Mouse (Mus musculus) hindbrain, postnatal 0 days (tissue): ENCODE data around the gene Tmem87a. TPM values are rescaled to one million over a fixed set of nuclear protein-coding genes. Genes with fewer than 3 reads are reported as not detected.

Experiments used
- ATAC-seq: fragments of 200-750 bp; cut with Nextera tagmentation; 2 replicates; pipeline ENCODE4 v1.8.0; 2017; ENCODE audit warnings: mild to moderate bottlenecking, moderate TSS enrichment, moderate library complexity
- DNase-seq: peaks from one replicate; pipeline ENCODE4 v3.0.0-alpha.2; 2015; ENCODE audit warnings: low spot score
- H3K27ac ChIP-seq: fragments of 300-500 bp; sonication (generic); 2 replicates; pipeline ENCODE4 v1.5.1; 2014; ENCODE audit warnings: mild to moderate bottlenecking
- H3K27me3 ChIP-seq: fragments of 300-500 bp; sonication (generic); 2 replicates; pipeline ENCODE4 v1.6.1; 2014; ENCODE audit warnings: low read length, mixed read lengths; ENCODE audit not compliant: insufficient read depth
- H3K36me3 ChIP-seq: fragments of 300-500 bp; sonication (generic); 2 replicates; pipeline ENCODE4 v1.6.1; 2014; ENCODE audit warnings: low read length, mixed read lengths; ENCODE audit not compliant: insufficient read depth
- H3K4me1 ChIP-seq: fragments of 300-500 bp; sonication (generic); 2 replicates; pipeline ENCODE4 v1.6.1; 2014; ENCODE audit warnings: antibody characterized with exemption, low read length, mixed read lengths; ENCODE audit not compliant: insufficient read depth
- H3K4me2 ChIP-seq: fragments of 300-500 bp; sonication (generic); 2 replicates; pipeline ENCODE4 v1.6.1; 2014; ENCODE audit warnings: low read depth, mild to moderate bottlenecking, low read length, moderate library complexity, mixed read lengths
- H3K4me3 ChIP-seq: fragments of 300-500 bp; sonication (generic); 2 replicates; pipeline ENCODE4 v1.5.1; 2014; ENCODE audit warnings: low read length
- H3K9ac ChIP-seq: fragments of 300-500 bp; sonication (generic); replicated peaks from 2 replicates; pipeline ENCODE4 v1.6.1; 2014; ENCODE audit warnings: mild to moderate bottlenecking, low read length, moderate library complexity, mixed read lengths
- H3K9me3 ChIP-seq: fragments of 300-500 bp; sonication (generic); 2 replicates; pipeline ENCODE4 v1.6.1; 2016; ENCODE audit warnings: low read length, mixed read lengths
- CTCF ChIP-seq: IDR thresholded peaks from 2 replicates; pipeline ENCODE4 v1.5.1; 2016; ENCODE audit warnings: antibody characterized with exemption, control low read depth, low read depth
- WGBS: fragments of 180-500 bp; shearing (Covaris S2); extraction: QIAGEN DNeasy Blood & Tissue Kit; methylation state at CpG from one replicate; pipeline ENCODE4 v1.1.7; 2014; 5-methylcytosine and 5-hydroxymethylcytosine counted together
- polyA plus RNA-seq: library from polyadenylated mRNA; unstranded; fragments of >200 nt; fragmentation: Nextera tagmentation; extraction: Ambion mirVana; gene quantifications from 2 replicates; pipeline ENCODE4 v1.2.1, GENCODE M21; 2015
- total RNA-seq: library from RNA; depleted of rRNA; stranded (reverse); fragments of >200 nt; gene quantifications from 2 replicates; pipeline ENCODE4 v1.2.3, GENCODE M21; 2014

Tmem87a gene
- total and polyA plus RNA-seq, 2 experiments from 2014 or later: 7.4 to 23.2 TPM

DNA sequence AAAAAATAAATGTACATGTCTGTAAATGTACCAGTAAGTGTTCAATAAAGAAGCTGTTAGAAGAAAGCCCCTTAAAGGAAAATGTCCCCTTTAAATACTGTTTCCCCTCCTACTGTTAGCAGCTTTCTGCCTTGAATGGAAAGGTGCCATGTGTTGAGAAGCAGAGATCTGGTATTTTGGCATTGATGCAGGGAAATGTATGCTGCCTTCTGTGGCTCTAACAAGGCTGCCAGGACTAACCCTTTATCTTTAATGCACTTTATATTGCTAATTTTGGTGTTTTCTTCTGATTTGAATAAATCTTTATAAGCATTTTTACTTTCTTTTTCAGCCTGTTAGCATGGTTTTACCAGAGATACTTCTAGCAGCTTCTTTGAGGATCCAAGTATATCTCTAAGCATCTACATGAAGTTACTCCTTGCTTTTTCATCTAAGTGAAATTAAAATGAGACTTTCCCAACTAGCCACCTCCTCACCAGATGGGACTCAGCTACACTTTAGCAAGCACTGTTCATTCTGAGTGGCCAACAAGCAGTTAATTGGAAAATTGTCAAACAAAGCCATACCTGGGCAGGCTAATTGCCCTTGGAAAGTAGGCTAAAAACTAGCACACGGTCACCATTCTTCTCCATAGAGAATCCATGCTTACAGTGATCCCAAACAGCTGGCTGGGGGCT, 11.0 kb upstream of the Tmem87a start:
- ATAC-seq (no peak), DNase-seq (no peak)
- H3K27me3 ChIP-seq: no peaks in the 10 kb centered on the region
- WGBS: 60% methylated on average over 1 of the region's 1 CpGs
- no peaks in the 10 kb centered on the region for H3K9me3 ChIP-seq
- no peak overlapping the region for H3K4me3 ChIP-seq
- no peak for TF ChIP-seq CTCF
- no peaks in the 10 kb centered on the region for H3K4me1 ChIP-seq
- no peak overlapping the region for H3K27ac ChIP-seq
- H3K9ac ChIP-seq: no peak overlapping the region
- no peaks in the 10 kb centered on the region for H3K36me3 ChIP-seq
- H3K4me2 ChIP-seq: no peak overlapping the region

DNA sequence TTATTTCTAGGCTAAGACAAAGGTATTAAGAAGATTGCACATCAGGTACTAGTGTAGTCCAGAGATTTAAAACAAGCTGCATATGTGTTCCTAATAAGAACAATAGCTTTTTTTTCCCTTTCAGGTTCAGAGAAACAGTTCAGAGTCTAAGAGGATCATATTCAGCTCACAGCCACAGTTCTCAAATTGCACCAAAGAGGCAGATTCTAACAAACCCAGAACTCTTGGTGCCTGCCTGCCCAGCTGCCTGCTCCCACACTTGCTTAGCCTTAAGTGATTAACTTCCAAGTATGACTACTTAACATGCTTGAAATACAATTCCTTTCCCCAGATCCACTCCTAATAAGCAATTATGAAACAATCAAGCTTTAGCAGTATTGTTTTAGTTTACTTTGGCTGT, 10.2 kb upstream of the Tmem87a start:
- no peak for DNase-seq
- Histone ChIP-seq H3K4me2 (no peak overlapping the region), H3K9ac (no peak overlapping the region), H3K27me3 (no peaks in the 10 kb centered on the region), H3K36me3 (no peaks in the 10 kb centered on the region), H3K9me3 (no peaks in the 10 kb centered on the region), H3K27ac (no peak overlapping the region), H3K4me1 (no peaks in the 10 kb centered on the region), H3K4me3 (no peak overlapping the region)
- TF ChIP-seq CTCF: no peak
- ATAC-seq: no peak

GRCm38 (mm10) chr2:120411096-120411628, 7.2 kb upstream of the Tmem87a start:
- Histone ChIP-seq H3K9me3 (no peaks in the 10 kb centered on the region), H3K4me1 (no peaks in the 10 kb centered on the region), H3K4me2 (no peak overlapping the region), H3K4me3 (no peak overlapping the region), H3K27ac (no peak overlapping the region), H3K9ac (no peak overlapping the region), H3K27me3 (no peaks in the 10 kb centered on the region), H3K36me3 (no peaks in the 10 kb centered on the region)
- no peak for DNase-seq
- ATAC-seq: no peak
- WGBS: 91% methylated on average over 3 of the region's 3 CpGs
- no peak for TF ChIP-seq CTCF

DNA sequence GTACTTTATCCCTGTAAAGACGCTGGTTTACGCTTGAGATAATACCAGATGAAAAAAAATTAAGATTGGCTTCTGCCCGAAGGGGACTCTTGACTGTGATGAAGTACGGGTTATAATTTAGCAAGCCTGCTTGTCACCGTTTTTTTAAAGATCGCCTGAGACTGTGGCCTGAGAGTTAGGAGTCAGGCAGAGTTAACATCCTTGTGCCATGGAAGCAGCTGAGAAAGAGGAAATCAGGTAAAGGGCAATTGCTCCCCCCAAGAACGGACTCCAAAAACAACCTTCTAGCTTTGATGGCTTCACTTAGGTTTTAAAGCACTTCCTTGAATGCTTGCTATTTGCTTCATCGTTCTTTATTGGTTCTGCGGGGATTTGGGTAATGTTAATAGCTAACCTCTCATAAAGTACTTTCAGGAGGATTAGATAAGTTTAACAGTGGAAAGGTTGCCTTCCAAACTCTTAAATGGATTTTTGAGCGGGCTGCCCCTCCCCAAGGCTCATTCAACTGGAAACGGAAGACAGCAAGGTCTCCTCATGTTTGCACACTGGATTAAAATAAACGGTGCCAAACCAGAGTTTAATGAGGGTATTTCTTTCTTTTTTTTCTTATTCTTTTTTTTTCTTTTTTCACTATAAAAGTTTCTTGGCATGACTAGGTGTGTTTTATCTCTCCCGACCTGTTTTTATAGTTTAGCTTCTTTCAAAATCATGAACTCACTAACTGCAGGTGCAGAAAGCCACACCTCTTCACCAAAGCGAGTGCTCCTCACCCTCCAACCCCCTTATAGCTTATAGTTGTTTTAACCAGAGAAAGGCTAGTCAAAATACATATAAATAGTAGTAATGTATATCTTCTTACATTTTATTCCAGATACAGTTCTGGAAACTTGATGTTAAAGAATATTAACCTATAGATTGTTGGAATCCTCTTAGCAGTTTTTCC, 1.2 kb upstream of the Tmem87a start:
- H3K9me3 ChIP-seq: no peaks in the 10 kb centered on the region
- WGBS: 36% methylated on average over 14 of the region's 14 CpGs
- peak overlapping the region; percentile 67 for H3K9ac ChIP-seq
- peak overlapping the region; percentile 95 for H3K27ac ChIP-seq
- H3K4me1 ChIP-seq: peaks cover 8% of the 10 kb centered on the region; the same call in 1 of the 2 replicates
- H3K27me3 ChIP-seq: no peaks in the 10 kb centered on the region
- no peaks in the 10 kb centered on the region for H3K36me3 ChIP-seq
- peak overlapping the region; percentile 76 for H3K4me3 ChIP-seq
- TF ChIP-seq CTCF: no peak
- ATAC-seq (no peak), DNase-seq (no peak)
- peak overlapping the region; percentile 89 for H3K4me2 ChIP-seq

GRCm38 (mm10) chr2:120403653-120403985, 294 bp downstream of the Tmem87a start, which contains the start of gene Ganc:
Gene Ganc, plus strand, starts transcription at chr2:120403896.
- Histone ChIP-seq H3K4me3 (peak within 1 kb of the TSS; percentile 76), H3K36me3 (no peaks in the 10 kb centered on the region), H3K9ac (peak within 1 kb of the TSS; percentile 67), H3K27me3 (no peaks in the 10 kb centered on the region), H3K9me3 (no peaks in the 10 kb centered on the region), H3K27ac (peak within 1 kb of the TSS; percentile 95), H3K4me2 (peak within 1 kb of the TSS; percentile 89), H3K4me1 (peaks cover 8% of the 10 kb centered on the region; the same call in 1 of the 2 replicates)
- peak; percentile 32; the same call in 1 of the 2 replicates for TF ChIP-seq CTCF
- DNase-seq: no peak
- peak; percentile 89 for ATAC-seq
- under 1% methylated on average over 17 of the region's 17 CpGs for WGBS

GRCm38 (mm10) chr2:120402813-120403212, 1.1 kb downstream of the Tmem87a start:
- no peak for ATAC-seq
- 52% methylated on average over 3 of the region's 3 CpGs for WGBS
- Histone ChIP-seq H3K4me3 (peak overlapping the region; percentile 76), H3K9ac (no peak overlapping the region), H3K27me3 (no peaks in the 10 kb centered on the region), H3K36me3 (no peaks in the 10 kb centered on the region), H3K4me2 (peak overlapping the region; percentile 89), H3K9me3 (no peaks in the 10 kb centered on the region), H3K27ac (no peak overlapping the region), H3K4me1 (peaks cover 8% of the 10 kb centered on the region; the same call in 1 of the 2 replicates)
- DNase-seq: no peak
- TF ChIP-seq CTCF: no peak
